Mouse (Mus musculus): Measurements from ENCODE around the gene Hoxa10. TPM values are rescaled to one million over a fixed set of nuclear protein-coding genes. Genes with fewer than 3 reads are reported as not detected.

The Hoxa10 gene
- polyA plus RNA-seq, 1 experiment from 2014 or later: not detected

- Histone ChIP-seq H3K79me2 (ENCODE audit: inconsistent target) (no peaks in the 10 kb centered on the region), H3K36me3 (ENCODE audit: inconsistent target) (no peaks in the 10 kb centered on the region), H3K4me3 (ENCODE audit: inconsistent target) (no peak overlapping the region), H3K27ac (no peak overlapping the region)
- 4% methylated on average over 58 of the region's 59 CpGs for WGBS (ENCODE audit: missing documents)
These were observed 13.2 kb upstream of the Hoxa10 start for GRCm38 (mm10) chr6:52253511-52254500.

- H3K27ac ChIP-seq: no peak overlapping the region
- H3K79me2 ChIP-seq (ENCODE audit: inconsistent target): no peaks in the 10 kb centered on the region
- 5% methylated on average over 35 of the region's 35 CpGs for WGBS (ENCODE audit: missing documents)
- no peaks in the 10 kb centered on the region for H3K36me3 ChIP-seq (ENCODE audit: inconsistent target)
- no peak overlapping the region for H3K4me3 ChIP-seq (ENCODE audit: inconsistent target)
These were observed 12.2 kb upstream of the Hoxa10 start for GRCm38 (mm10) chr6:52252775-52253376.

- no peak overlapping the region for H3K4me3 ChIP-seq (ENCODE audit: inconsistent target)
- WGBS (ENCODE audit: missing documents): 16% methylated on average over 24 of the region's 24 CpGs
- no peaks in the 10 kb centered on the region for H3K79me2 ChIP-seq (ENCODE audit: inconsistent target)
- no peak overlapping the region for H3K27ac ChIP-seq
- H3K36me3 ChIP-seq (ENCODE audit: inconsistent target): no peaks in the 10 kb centered on the region
These were observed 11.5 kb upstream of the Hoxa10 start for GRCm38 (mm10) chr6:52252016-52252774.

GRCm38 (mm10) chr6:52251177-52251879, 10.7 kb upstream of the Hoxa10 start:
- Histone ChIP-seq H3K79me2 (ENCODE audit: inconsistent target) (no peaks in the 10 kb centered on the region), H3K36me3 (ENCODE audit: inconsistent target) (no peaks in the 10 kb centered on the region), H3K4me3 (ENCODE audit: inconsistent target) (no peak overlapping the region), H3K27ac (no peak overlapping the region)
- 5% methylated on average over 7 of the region's 7 CpGs for WGBS (ENCODE audit: missing documents)

- H3K27ac ChIP-seq: no peak overlapping the region
- WGBS (ENCODE audit: missing documents): 37% methylated on average over 4 of the region's 4 CpGs
- H3K4me3 ChIP-seq (ENCODE audit: inconsistent target): no peak overlapping the region
- H3K36me3 ChIP-seq (ENCODE audit: inconsistent target): no peaks in the 10 kb centered on the region
- no peaks in the 10 kb centered on the region for H3K79me2 ChIP-seq (ENCODE audit: inconsistent target)
These were observed 9.2 kb upstream of the Hoxa10 start for GRCm38 (mm10) chr6:52249826-52250225.

- no peaks in the 10 kb centered on the region for H3K79me2 ChIP-seq (ENCODE audit: inconsistent target)
- H3K27ac ChIP-seq: no peak overlapping the region
- no peaks in the 10 kb centered on the region for H3K36me3 ChIP-seq (ENCODE audit: inconsistent target)
- H3K4me3 ChIP-seq (ENCODE audit: inconsistent target): no peak overlapping the region
- 5% methylated on average over 16 of the region's 16 CpGs for WGBS (ENCODE audit: missing documents)
These were observed 8.7 kb upstream of the Hoxa10 start for GRCm38 (mm10) chr6:52249415-52249738.

- H3K4me3 ChIP-seq (ENCODE audit: inconsistent target): no peak overlapping the region
- no peaks in the 10 kb centered on the region for H3K79me2 ChIP-seq (ENCODE audit: inconsistent target)
- no peak overlapping the region for H3K27ac ChIP-seq
- WGBS (ENCODE audit: missing documents): 9% methylated on average over 27 of the region's 27 CpGs
- no peaks in the 10 kb centered on the region for H3K36me3 ChIP-seq (ENCODE audit: inconsistent target)
These were observed 8.2 kb upstream of the Hoxa10 start for GRCm38 (mm10) chr6:52248638-52249414.

- Histone ChIP-seq H3K4me3 (ENCODE audit: inconsistent target) (no peak overlapping the region), H3K27ac (no peak overlapping the region), H3K79me2 (ENCODE audit: inconsistent target) (no peaks in the 10 kb centered on the region), H3K36me3 (ENCODE audit: inconsistent target) (no peaks in the 10 kb centered on the region)
- 8% methylated on average over 22 of the region's 23 CpGs for WGBS (ENCODE audit: missing documents)
These were observed 7.3 kb upstream of the Hoxa10 start for GRCm38 (mm10) chr6:52247766-52248637.

- WGBS (ENCODE audit: missing documents): 10% methylated on average over 3 of the region's 3 CpGs
- Histone ChIP-seq H3K36me3 (ENCODE audit: inconsistent target) (no peaks in the 10 kb centered on the region), H3K4me3 (ENCODE audit: inconsistent target) (no peak overlapping the region), H3K79me2 (ENCODE audit: inconsistent target) (no peaks in the 10 kb centered on the region), H3K27ac (no peak overlapping the region)
These were observed 6.3 kb upstream of the Hoxa10 start for GRCm38 (mm10) chr6:52246916-52247315.

- Histone ChIP-seq H3K27ac (no peak overlapping the region), H3K79me2 (ENCODE audit: inconsistent target) (no peaks in the 10 kb centered on the region), H3K4me3 (ENCODE audit: inconsistent target) (no peak overlapping the region), H3K36me3 (ENCODE audit: inconsistent target) (no peaks in the 10 kb centered on the region)
- under 1% methylated on average over 26 of the region's 26 CpGs for WGBS (ENCODE audit: missing documents)
These were observed 5.7 kb upstream of the Hoxa10 start for GRCm38 (mm10) chr6:52246403-52246803.

- Histone ChIP-seq H3K27ac (no peak within 1 kb of the TSS), H3K79me2 (ENCODE audit: inconsistent target) (no peaks in the 10 kb centered on the region), H3K4me3 (ENCODE audit: inconsistent target) (no peak within 1 kb of the TSS), H3K36me3 (ENCODE audit: inconsistent target) (no peaks in the 10 kb centered on the region)
- WGBS (ENCODE audit: missing documents): 4% methylated on average over 18 of the region's 20 CpGs
These were observed 5.1 kb upstream of the Hoxa10 start, which contains the start of gene Hoxa11 for GRCm38 (mm10) chr6:52245757-52246142. Gene Hoxa11 (minus strand): TSS chr6:52245810.

- Histone ChIP-seq H3K4me3 (ENCODE audit: inconsistent target) (no peak overlapping the region), H3K79me2 (ENCODE audit: inconsistent target) (no peaks in the 10 kb centered on the region), H3K27ac (no peak overlapping the region), H3K36me3 (ENCODE audit: inconsistent target) (no peaks in the 10 kb centered on the region)
- WGBS (ENCODE audit: missing documents): 4% methylated on average over 63 of the region's 71 CpGs
These were observed 4.5 kb upstream of the Hoxa10 start for GRCm38 (mm10) chr6:52245040-52245756.

Measured in macrophage (primary cell).